Mouse (Mus musculus) embryonic facial prominence, embryonic 13.5 days (tissue): ENCODE data around the gene Tlk1. TPM values are rescaled to one million over a fixed set of nuclear protein-coding genes. Genes with fewer than 3 reads are reported as not detected.

Experiments used
- ATAC-seq: fragments of 200-750 bp; cut with Nextera tagmentation; 2 replicates; pipeline ENCODE4 v1.8.0; 2017; ENCODE audit warnings: low read depth; ENCODE audit not compliant: insufficient number of reproducible peaks, insufficient read depth, low FRiP score, low TSS enrichment
- H3K27ac ChIP-seq: fragments of 300-500 bp; sonication (generic); 2 replicates; pipeline ENCODE4 v1.5.1; 2015; ENCODE audit warnings: moderate library complexity, mild to moderate bottlenecking, inconsistent platforms
- H3K27me3 ChIP-seq: fragments of 300-500 bp; sonication (generic); 2 replicates; pipeline ENCODE4 v1.6.1; 2015; ENCODE audit warnings: mild to moderate bottlenecking, inconsistent platforms
- H3K36me3 ChIP-seq: fragments of 300-500 bp; sonication (generic); 2 replicates; pipeline ENCODE4 v1.6.1; 2015; ENCODE audit warnings: mild to moderate bottlenecking, inconsistent platforms
- H3K4me1 ChIP-seq: fragments of 300-500 bp; sonication (generic); 2 replicates; pipeline ENCODE4 v1.6.1; 2015; ENCODE audit warnings: inconsistent platforms
- H3K4me2 ChIP-seq: fragments of 300-500 bp; sonication (generic); 2 replicates; pipeline ENCODE4 v1.6.1; 2015; ENCODE audit warnings: moderate library complexity, mild to moderate bottlenecking, inconsistent platforms
- H3K4me3 ChIP-seq: fragments of 300-500 bp; sonication (generic); 2 replicates; pipeline ENCODE4 v1.5.1; 2015; ENCODE audit warnings: mild to moderate bottlenecking, inconsistent platforms
- H3K9ac ChIP-seq: fragments of 300-500 bp; sonication (generic); 2 replicates; pipeline ENCODE4 v1.6.1; 2015; ENCODE audit warnings: mild to moderate bottlenecking, inconsistent platforms
- H3K9me3 ChIP-seq: fragments of 300-500 bp; sonication (generic); 2 replicates; pipeline ENCODE4 v1.6.1; 2016; ENCODE audit warnings: inconsistent platforms
- WGBS: fragments of 180-500 bp; shearing (Covaris S2); methylation state at CpG from one replicate; pipeline ENCODE4 v1.1.7; 2015; ENCODE audit warnings: mixed read lengths; 5-methylcytosine and 5-hydroxymethylcytosine counted together
- polyA plus RNA-seq: library from polyadenylated mRNA; unstranded; fragments of >200 nt; fragmentation: Nextera tagmentation; extraction: Ambion mirVana; gene quantifications from 2 replicates; pipeline ENCODE4 v1.2.1, GENCODE M21; 2015

Tlk1 gene
- polyA plus RNA-seq, 1 experiment from 2014 or later, result 33.5 TPM

- Histone ChIP-seq H3K4me3 (no peak overlapping the region), H3K9me3 (no peaks in the 10 kb centered on the region), H3K4me2 (no peak overlapping the region), H3K9ac (no peak overlapping the region), H3K27ac (no peak overlapping the region), H3K4me1 (peaks cover 10% of the 10 kb centered on the region), H3K27me3 (no peaks in the 10 kb centered on the region), H3K36me3 (no peaks in the 10 kb centered on the region)
- no peak for ATAC-seq
- 94% methylated on average over 1 of the region's 1 CpGs for WGBS
These were observed 45.9 kb downstream of the Tlk1 start for GRCm38 (mm10) chr2:70779634-70780033.

DNA sequence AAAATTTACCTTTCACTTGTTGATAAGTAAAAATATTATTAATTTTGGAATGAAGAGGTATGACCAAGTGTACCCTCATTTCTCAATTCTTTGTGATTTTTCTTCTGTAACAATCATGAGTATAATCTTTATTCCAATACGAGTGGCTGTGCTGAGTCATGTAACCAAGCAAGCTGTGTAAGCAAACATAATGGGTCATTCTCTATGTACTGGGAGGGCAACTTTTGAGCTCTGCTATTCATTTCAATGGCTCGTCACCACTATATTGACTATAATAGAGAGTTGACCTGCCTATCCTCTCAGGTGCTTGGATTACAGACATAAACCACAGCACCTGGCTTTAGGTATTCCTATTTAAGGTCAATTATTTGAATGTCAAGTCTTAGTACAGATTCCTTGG lies 48.8 kb downstream of the Tlk1 start:
- Histone ChIP-seq H3K9ac (no peak overlapping the region), H3K27ac (no peak overlapping the region), H3K9me3 (no peaks in the 10 kb centered on the region), H3K27me3 (no peaks in the 10 kb centered on the region), H3K4me3 (no peak overlapping the region), H3K4me2 (no peak overlapping the region), H3K36me3 (no peaks in the 10 kb centered on the region), H3K4me1 (peaks cover 10% of the 10 kb centered on the region)
- ATAC-seq, result no peak
- 78% methylated on average over 2 of the region's 2 CpGs for WGBS

- ATAC-seq, result no peak
- H3K27ac ChIP-seq, result no peak overlapping the region
- no peaks in the 10 kb centered on the region for H3K27me3 ChIP-seq
- H3K36me3 ChIP-seq, result peaks cover 5% of the 10 kb centered on the region; the same call in 1 of the 2 replicates
- no peaks in the 10 kb centered on the region for H3K9me3 ChIP-seq
- H3K4me1 ChIP-seq, result no peaks in the 10 kb centered on the region
- WGBS, result 85% methylated on average over 7 of the region's 7 CpGs
- H3K4me3 ChIP-seq, result no peak overlapping the region
- no peak overlapping the region for H3K4me2 ChIP-seq
- no peak overlapping the region for H3K9ac ChIP-seq
These were observed 60.8 kb downstream of the Tlk1 start for GRCm38 (mm10) chr2:70764734-70765133.

- Histone ChIP-seq H3K27me3 (no peaks in the 10 kb centered on the region), H3K9me3 (no peaks in the 10 kb centered on the region), H3K4me2 (no peak overlapping the region), H3K9ac (no peak overlapping the region), H3K36me3 (0 out of 2 replicates have a peak, but pooled peaks cover 2% of the 10 kb centered on the region), H3K4me1 (no peaks in the 10 kb centered on the region), H3K27ac (no peak overlapping the region), H3K4me3 (no peak overlapping the region)
- 58% methylated on average over 1 of the region's 1 CpGs for WGBS
- no peak for ATAC-seq
These were observed 62.8 kb downstream of the Tlk1 start for GRCm38 (mm10) chr2:70762741-70763140.

DNA sequence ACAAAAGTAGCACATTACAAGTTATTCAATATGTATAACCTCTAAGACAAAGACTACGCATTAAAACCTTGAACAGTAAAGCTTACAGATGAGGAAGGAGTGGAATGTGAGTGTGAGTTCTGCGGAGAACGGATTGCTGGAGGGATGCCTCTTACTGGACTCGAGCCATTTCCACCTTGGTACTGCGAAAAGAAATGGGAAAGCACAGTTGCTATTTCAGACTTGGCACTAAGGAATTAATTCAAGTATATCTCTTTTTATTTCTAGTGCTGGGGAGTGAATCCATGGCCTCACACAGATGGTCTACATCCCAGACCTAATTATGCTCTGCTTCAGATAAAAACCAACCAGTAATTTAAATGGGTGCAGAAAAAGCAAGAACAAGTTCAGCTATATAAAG lies 73.4 kb downstream of the Tlk1 start:
- Histone ChIP-seq H3K36me3 (peaks cover 30% of the 10 kb centered on the region), H3K9me3 (no peaks in the 10 kb centered on the region), H3K27ac (no peak overlapping the region), H3K27me3 (no peaks in the 10 kb centered on the region), H3K9ac (no peak overlapping the region), H3K4me3 (no peak overlapping the region), H3K4me2 (no peak overlapping the region), H3K4me1 (no peaks in the 10 kb centered on the region)
- no peak for ATAC-seq
- 96% methylated on average over 5 of the region's 5 CpGs for WGBS

DNA sequence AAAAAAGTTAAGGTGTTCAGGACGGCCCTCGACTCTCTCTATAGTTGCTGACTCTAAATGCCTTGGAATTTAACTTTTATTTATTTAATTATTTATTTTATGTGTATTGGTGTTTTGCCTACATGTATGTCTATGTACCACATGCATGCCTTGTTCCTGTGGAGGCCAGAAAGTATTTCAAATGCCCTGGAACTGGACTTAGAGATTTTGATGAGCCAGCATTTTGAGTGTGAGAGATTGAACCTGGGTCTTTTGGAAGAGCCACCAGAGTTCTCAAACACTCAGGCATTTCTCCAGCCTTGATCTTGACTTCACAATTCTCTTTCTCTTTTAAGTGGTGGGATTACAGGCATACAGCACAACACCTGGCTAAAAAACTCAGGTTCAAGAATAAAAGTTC lies 73.9 kb downstream of the Tlk1 start:
- ATAC-seq, result no peak
- 94% methylated on average over 2 of the region's 2 CpGs for WGBS
- Histone ChIP-seq H3K27ac (no peak overlapping the region), H3K4me1 (no peaks in the 10 kb centered on the region), H3K9me3 (no peaks in the 10 kb centered on the region), H3K36me3 (peaks cover 31% of the 10 kb centered on the region), H3K27me3 (no peaks in the 10 kb centered on the region), H3K4me3 (no peak overlapping the region), H3K4me2 (no peak overlapping the region), H3K9ac (no peak overlapping the region)

GRCm38 (mm10) chr2:70742588-70742987 lies 82.9 kb downstream of the Tlk1 start:
- Histone ChIP-seq H3K4me3 (no peak overlapping the region), H3K4me2 (no peak overlapping the region), H3K27me3 (no peaks in the 10 kb centered on the region), H3K36me3 (peaks cover 55% of the 10 kb centered on the region), H3K4me1 (no peaks in the 10 kb centered on the region), H3K27ac (no peak overlapping the region), H3K9me3 (no peaks in the 10 kb centered on the region), H3K9ac (no peak overlapping the region)
- ATAC-seq, result no peak
- WGBS, result 88% methylated on average over 2 of the region's 2 CpGs

DNA sequence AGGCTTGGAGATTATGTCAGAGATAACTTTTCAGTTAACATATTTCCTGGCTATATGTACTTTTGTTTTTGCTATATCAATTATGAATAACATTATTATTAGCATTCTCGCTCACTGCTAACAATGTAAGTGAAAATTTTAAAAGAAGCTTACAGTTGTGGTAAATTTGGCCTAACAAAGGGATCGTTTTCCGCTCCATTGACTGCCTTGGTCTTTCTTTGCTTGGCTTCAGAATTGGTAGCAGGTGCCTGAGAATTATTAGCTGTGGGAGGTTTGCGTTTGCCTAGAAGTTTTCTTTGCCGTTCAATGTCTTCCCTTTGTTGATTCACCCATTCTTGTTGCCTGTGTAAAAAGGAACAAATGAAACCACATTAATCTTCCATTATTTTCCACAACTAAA lies 83.6 kb downstream of the Tlk1 start:
- Histone ChIP-seq H3K27ac (no peak overlapping the region), H3K4me1 (no peaks in the 10 kb centered on the region), H3K9me3 (no peaks in the 10 kb centered on the region), H3K9ac (no peak overlapping the region), H3K4me3 (no peak overlapping the region), H3K4me2 (no peak overlapping the region), H3K27me3 (no peaks in the 10 kb centered on the region), H3K36me3 (peaks cover 61% of the 10 kb centered on the region)
- ATAC-seq, result no peak
- WGBS, result 78% methylated on average over 5 of the region's 5 CpGs

DNA sequence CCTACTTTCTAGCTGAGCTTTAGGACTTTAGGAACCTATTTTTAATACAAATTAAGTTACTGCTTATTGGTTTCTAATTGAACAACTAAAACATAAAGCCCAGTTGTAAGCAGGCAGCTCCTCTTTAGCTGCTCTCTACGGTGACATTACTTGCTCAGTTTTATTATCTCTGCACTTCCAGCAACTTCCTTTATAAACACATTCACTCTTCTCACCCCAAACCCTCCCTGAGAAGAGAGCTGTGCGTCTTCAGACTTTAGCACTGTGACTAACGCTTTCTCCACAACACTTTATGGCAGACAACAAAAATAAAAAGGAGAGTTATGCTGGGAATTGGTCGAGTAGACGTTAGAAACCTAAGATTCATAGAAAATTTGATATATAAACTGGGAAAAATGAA lies 89.5 kb downstream of the Tlk1 start:
- H3K36me3 ChIP-seq, result peaks cover 52% of the 10 kb centered on the region
- no peaks in the 10 kb centered on the region for H3K4me1 ChIP-seq
- no peak overlapping the region for H3K4me3 ChIP-seq
- no peaks in the 10 kb centered on the region for H3K27me3 ChIP-seq
- ATAC-seq, result no peak
- H3K9ac ChIP-seq, result no peak overlapping the region
- 88% methylated on average over 5 of the region's 5 CpGs for WGBS
- no peak overlapping the region for H3K4me2 ChIP-seq
- no peak overlapping the region for H3K27ac ChIP-seq
- H3K9me3 ChIP-seq, result no peaks in the 10 kb centered on the region

GRCm38 (mm10) chr2:70735534-70735933 lies 90.0 kb downstream of the Tlk1 start:
- Histone ChIP-seq H3K4me3 (no peak overlapping the region), H3K27me3 (no peaks in the 10 kb centered on the region), H3K27ac (no peak overlapping the region), H3K36me3 (peaks cover 48% of the 10 kb centered on the region), H3K4me1 (no peaks in the 10 kb centered on the region), H3K9ac (no peak overlapping the region), H3K9me3 (no peaks in the 10 kb centered on the region), H3K4me2 (no peak overlapping the region)
- 89% methylated on average over 4 of the region's 4 CpGs for WGBS
- no peak for ATAC-seq

DNA sequence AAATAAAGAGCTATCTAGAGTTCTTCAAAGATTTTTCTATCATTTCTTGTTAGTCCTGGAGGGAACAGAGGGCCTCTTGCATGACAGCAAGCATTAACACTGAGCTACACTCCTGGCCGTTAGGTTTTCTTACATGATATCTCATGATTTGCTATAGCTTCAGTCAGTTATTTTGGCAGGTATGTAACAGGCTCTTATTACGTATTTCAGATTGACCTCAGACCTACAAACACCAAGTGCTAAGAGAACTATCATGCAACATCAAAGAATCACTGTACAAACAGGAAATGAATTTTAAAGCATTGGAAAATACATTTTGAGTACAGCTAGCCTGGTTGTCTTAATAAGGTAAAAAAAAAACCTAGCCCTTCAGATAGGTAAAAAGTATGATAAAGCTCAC lies 98.4 kb downstream of the Tlk1 start:
- Histone ChIP-seq H3K9me3 (no peaks in the 10 kb centered on the region), H3K27me3 (no peaks in the 10 kb centered on the region), H3K4me3 (no peak overlapping the region), H3K36me3 (peaks cover 38% of the 10 kb centered on the region), H3K27ac (no peak overlapping the region), H3K9ac (no peak overlapping the region), H3K4me1 (no peaks in the 10 kb centered on the region), H3K4me2 (no peak overlapping the region)
- no peak for ATAC-seq
- 70% methylated on average over 2 of the region's 2 CpGs for WGBS

GRCm38 (mm10) chr2:70723610-70724243 lies 101.8 kb downstream of the Tlk1 start:
- Histone ChIP-seq H3K27ac (no peak overlapping the region), H3K4me2 (no peak overlapping the region), H3K9ac (no peak overlapping the region), H3K27me3 (no peaks in the 10 kb centered on the region), H3K36me3 (peaks cover 58% of the 10 kb centered on the region), H3K4me3 (no peak overlapping the region), H3K9me3 (no peaks in the 10 kb centered on the region), H3K4me1 (no peaks in the 10 kb centered on the region)
- WGBS, result 92% methylated on average over 9 of the region's 9 CpGs
- no peak for ATAC-seq
